Mouse (Mus musculus) inflammation-experienced regulatory T-cells, adult 6 months (primary cell): ENCODE results near the gene Hpse. TPM values are rescaled to one million over a fixed set of nuclear protein-coding genes. Genes with fewer than 3 reads are reported as not detected.

Experiments used
- ATAC-seq: one replicate; pipeline ENCODE4 v1.8.0; 2017
- polyA plus RNA-seq, 3 experiments: library from polyadenylated mRNA; unstranded; fragments of 100-300 nt; shearing (Covaris generic); gene quantifications; one replicate each; pipeline ENCODE4 v1.2.1; 2017

Hpse gene
- polyA plus RNA-seq, 3 experiments from 2014 or later = 0.69 to 1.3 (median 0.91) TPM

GRCm38 (mm10) chr5:100636794-100637544 lies 82.5 kb downstream of the Hpse start:
- ATAC-seq = peak; percentile 57

- ATAC-seq = no peak
These were observed 83.6 kb downstream of the Hpse start for GRCm38 (mm10) chr5:100635908-100636307.

- ATAC-seq = no peak
These were observed 84.5 kb downstream of the Hpse start for GRCm38 (mm10) chr5:100634885-100635478.

GRCm38 (mm10) chr5:100632540-100633129 lies 86.9 kb downstream of the Hpse start:
- no peak for ATAC-seq

Other genes starting within 250 kb of the Hpse start
- 10 to 100 TPM in 1 of 3 experiments, 1 to 10 TPM in 2; 8.2 to 10.3 (median 9.2) TPM for gene Lin54, start 219.1 kb downstream of the Hpse start, polyA plus RNA-seq
- 100 to 1,000 TPM in 2 of 3 experiments, 10 to 100 TPM in 1; 99.1 to 127 (median 102) TPM for gene Cops4, start 201.4 kb downstream of the Hpse start, polyA plus RNA-seq
- 10 to 100 TPM in 1 of 3 experiments, 1 to 10 TPM in 2; 5.5 to 17.7 (median 6.8) TPM for gene Plac8, start 147.5 kb downstream of the Hpse start, polyA plus RNA-seq
- gene Coq2, start 44.6 kb downstream of the Hpse start, polyA plus RNA-seq = 10 to 100 TPM in 2 of 3 experiments, 1 to 10 TPM in 1; 6.8 to 11.9 (median 11.6) TPM
- gene Helq, start 78.9 kb upstream of the Hpse start, polyA plus RNA-seq = 10 to 100 TPM; 11.7 to 17.9 (median 17.4) TPM
- gene Mrps18c, start 78.9 kb upstream of the Hpse start, polyA plus RNA-seq = 100 to 1,000 TPM; 152 to 208 (median 162) TPM
- 10 to 100 TPM; 16.4 to 30.6 (median 28.2) TPM for gene Abraxas1, start 101.2 kb upstream of the Hpse start, polyA plus RNA-seq
- 1 to 10 TPM in 2 of 3 experiments, under 1 TPM in 1; 0.74 to 2.4 (median 2.3) TPM for gene Gpat3, start 126.0 kb upstream of the Hpse start, polyA plus RNA-seq